Mouse (Mus musculus) spleen, adult 12 weeks (tissue): ENCODE data around the gene Wnt5b.

Experiments used
- DNase-seq: peaks from one replicate; pipeline ENCODE4 v3.0.0; 2022; ENCODE audit warnings: low spot score

Wnt5b gene

GRCm38 (mm10) chr6:119521482-119521900 is 22.7 kb downstream of the Wnt5b start:
- no peak for DNase-seq

GRCm38 (mm10) chr6:119520731-119521130 is 23.4 kb downstream of the Wnt5b start:
- DNase-seq = no peak

DNA sequence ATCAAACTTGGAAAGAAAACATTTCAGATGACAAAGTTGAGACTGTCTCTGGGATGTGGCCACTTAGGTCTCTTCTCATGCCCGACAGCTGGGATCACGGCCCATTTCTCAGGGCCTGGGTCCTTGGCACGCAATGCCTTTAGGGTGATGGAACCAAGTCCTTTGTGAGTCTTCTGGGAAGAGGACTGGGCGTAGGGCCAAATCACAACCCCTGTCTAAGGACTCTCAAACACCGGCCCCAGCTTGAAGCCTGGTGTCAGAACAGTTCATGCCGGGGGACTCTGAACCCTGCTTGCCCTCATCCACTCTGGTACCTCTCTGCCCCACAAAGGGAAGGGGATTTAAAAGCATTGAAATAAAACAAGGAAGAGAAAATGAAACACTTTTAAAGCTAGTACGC is 30.1 kb downstream of the Wnt5b start:
- DNase-seq = no peak

- DNase-seq = no peak
Measured at GRCm38 (mm10) chr6:119513452-119513851, 30.7 kb downstream of the Wnt5b start.

- no peak for DNase-seq
Measured at GRCm38 (mm10) chr6:119512701-119513100, 31.4 kb downstream of the Wnt5b start.

GRCm38 (mm10) chr6:119509437-119510037 is 34.6 kb downstream of the Wnt5b start:
- no peak for DNase-seq

DNA sequence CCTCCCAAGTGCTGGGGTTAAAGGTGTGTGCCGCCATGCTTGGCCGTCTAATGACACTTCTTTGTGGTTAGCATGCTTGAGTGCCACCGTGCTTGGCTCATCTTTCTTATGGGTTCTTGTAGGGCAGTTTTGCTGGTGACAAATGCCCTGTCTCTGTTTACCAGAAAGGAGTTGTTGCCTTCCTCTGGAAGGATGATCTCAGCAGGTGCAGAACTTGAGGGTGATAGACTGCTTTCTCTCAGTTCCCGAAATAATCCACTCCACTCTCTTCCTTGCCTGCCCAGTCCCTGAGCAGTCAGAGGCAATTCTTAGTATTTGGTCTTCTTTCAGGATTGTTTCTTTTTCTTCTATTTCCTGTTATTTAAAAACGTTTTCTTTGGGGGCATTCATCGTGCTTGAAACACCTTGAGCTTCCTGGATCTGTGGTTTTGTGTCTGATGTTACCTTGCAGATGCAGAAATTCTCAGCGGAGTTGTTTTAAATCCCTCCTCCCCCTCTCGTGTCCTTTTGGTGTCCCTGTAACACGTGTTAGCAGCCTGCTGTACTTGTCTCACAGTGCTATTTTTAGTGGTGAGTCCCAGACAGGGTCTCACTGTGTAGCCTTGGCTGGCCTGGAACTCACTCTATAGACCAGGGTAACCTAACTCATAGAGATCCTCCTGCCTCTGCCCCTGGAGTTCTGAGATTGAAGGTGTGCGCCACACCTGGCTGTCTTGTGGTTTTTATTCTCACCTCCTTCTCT is 35.3 kb downstream of the Wnt5b start:
- DNase-seq = no peak

GRCm38 (mm10) chr6:119508221-119508620 is 35.9 kb downstream of the Wnt5b start:
- DNase-seq = no peak

GRCm38 (mm10) chr6:119505525-119506225 is 38.5 kb downstream of the Wnt5b start:
- no peak for DNase-seq

GRCm38 (mm10) chr6:119504756-119505155 is 39.4 kb downstream of the Wnt5b start:
- no peak for DNase-seq

- DNase-seq = no peak
Measured at GRCm38 (mm10) chr6:119502031-119502430, 42.1 kb downstream of the Wnt5b start.

DNA sequence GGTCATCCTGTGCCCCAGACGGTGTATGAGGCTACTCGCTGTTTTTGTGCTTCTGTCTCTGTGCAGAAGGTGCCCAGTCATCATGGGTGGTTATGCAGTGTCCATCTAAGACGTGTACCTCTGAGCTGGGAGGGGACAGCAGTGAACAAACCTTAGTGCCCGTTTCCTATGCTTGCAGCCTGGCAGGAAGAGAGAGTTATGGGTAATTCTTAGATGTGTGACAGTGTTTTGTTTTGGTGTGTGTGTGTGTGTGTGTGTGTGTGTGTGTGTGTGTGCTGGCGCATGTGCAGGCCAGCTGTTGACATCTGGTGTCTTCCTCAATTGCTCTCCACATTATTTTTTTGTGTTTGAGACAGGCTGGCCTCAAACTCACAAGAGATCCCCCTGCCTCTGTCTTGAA is 44.1 kb downstream of the Wnt5b start:
- no peak for DNase-seq

DNA sequence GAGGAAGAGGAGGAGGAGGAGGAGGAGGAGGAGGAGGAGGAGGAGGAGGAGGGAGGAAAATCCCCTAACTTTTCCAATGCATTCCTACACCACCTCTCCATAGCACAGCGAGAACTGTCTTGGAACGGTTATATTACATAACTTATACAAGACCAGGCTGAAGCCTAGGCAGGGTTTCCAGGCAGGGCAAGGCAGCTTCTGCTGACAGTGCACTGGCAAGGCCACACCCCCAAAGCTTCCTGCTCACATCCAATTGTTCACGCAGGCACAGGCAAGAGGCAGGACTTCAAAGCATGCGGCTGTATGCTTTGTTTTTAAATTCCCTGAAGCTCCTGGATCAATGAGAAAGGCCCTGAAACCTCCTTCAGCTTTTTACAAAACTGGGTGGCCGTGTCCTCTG is 44.9 kb downstream of the Wnt5b start:
- DNase-seq = no peak

DNA sequence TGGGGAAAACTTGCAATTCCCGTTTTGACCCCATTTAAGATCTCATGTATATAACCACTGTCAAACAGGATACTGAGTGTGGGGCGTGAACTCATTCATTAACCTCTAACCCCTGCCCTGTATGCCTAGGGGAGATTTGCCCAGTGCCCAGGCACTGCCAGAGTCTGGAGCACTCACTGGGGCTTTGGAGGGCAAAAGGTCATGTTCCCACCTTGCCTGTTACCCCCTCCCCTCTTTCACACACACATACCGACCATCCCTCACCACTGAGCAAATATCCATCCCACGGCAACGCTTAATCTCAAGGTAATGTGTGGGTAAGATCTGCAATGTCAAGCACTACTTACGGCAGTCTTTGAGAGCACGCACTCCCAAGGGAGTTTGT is 51.5 kb downstream of the Wnt5b start:
- no peak for DNase-seq

- DNase-seq = no peak
Measured at GRCm38 (mm10) chr6:119491997-119492629, 52.0 kb downstream of the Wnt5b start.

GRCm38 (mm10) chr6:119491006-119491405 is 53.1 kb downstream of the Wnt5b start:
- DNase-seq = no peak

GRCm38 (mm10) chr6:119490549-119490948 is 53.6 kb downstream of the Wnt5b start:
- no peak for DNase-seq

DNA sequence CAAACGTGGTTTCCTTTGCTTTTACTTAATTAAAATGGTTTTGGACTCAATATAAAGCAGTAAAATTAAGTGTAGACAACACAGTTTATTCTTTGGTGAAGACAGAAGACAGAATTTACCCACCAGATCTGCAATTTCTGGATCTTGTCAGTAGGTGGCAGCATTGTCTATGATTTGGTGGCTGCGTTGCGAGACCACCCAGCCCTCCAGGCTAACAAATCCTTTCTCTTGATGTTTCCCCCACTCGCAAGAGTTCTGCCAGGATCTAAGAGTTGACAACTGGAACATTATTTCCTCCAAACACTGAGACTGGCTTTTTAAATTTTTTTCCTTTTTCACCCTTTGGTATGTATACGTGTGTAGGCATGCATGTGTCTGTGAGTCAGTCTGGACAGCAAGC is 54.4 kb downstream of the Wnt5b start:
- DNase-seq = peak; percentile 22

DNA sequence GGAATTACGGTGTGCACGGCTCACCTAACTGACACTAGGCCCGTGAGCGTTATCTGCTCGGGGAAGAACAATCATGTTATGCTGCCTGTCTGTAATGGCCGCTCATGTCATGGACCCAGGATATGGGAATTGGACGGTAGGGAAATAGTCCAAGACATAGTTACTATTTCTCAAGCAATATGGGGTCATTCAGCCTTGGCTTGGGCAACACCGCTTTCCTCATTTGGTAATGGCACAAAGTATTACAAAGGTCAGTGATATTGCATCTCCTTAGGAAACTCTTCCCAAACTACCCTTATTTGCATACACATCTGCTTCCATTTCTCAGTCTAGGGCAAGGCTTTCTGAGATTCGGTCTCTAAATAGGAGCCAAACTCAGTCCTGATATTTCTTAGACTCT is 56.5 kb downstream of the Wnt5b start:
- DNase-seq = no peak

DNA sequence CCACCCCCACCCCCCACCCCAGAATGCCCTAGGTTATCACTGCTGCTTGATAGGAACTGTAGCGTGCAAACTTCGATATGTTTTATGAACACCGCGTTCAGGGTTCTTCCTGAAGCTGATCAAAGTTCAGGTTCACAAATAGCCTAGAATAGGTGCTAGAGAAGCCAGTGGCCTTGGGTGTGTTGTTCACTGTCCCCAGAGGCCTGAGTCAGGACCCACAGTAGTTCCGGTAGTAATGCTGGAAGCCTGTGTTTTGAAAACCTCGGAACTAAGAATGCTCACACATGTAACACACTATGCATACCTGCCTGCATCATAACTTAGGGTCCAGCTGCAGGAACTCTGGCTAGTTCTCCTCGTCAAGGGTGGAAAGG is 57.1 kb downstream of the Wnt5b start:
- DNase-seq = no peak

DNA sequence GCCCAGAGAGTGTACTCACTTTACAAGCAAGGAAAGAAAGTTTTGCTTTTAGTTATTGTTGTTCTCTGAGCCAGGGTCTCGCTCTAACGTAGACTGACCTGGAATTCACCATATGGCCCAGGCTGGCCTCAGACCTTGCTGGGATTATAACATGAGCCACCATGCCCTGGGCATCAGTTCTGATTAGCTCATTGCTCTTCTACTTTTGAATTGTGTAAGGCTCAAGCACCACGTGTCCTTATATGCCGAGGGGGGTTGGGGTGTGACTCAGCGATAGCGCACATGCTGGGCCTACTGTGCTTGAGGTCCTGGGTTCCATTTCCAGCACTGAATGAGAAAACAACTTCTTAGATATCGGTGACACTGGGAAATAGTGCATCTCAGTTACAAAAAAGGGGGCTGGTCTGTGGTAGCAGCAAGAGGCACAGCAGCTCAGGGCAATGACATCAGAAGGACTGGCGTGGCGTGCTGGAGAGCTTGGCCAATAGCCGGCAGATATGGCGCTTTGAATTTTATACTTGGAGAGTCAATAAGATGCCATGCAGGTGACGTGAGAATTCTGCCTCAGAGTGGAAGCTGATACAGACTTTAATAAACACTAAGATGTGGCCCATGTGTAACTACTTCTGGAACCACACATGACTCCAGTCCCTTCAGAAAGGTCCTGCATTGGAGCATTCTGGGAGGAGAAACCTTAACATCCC is 57.6 kb downstream of the Wnt5b start:
- no peak for DNase-seq

- DNase-seq = no peak
Measured at GRCm38 (mm10) chr6:119485486-119485885, 58.7 kb downstream of the Wnt5b start.
